ENCODE assay signal across 12 mouse cellular contexts in genomic region chr7:110981036-110981435, GRCm38 (mm10). TPM values are rescaled to one million over a fixed set of nuclear protein-coding genes. Genes with fewer than 3 reads are reported as not detected.
DNase-seq lines count a peak whose midpoint lies in the region; ATAC-seq lines count a peak whose summit lies in the region.
"Had no signal": no experiment of that assay in that cellular context is flagged by ENCODE, and none has a peak within 500 bp of the region (broad histone marks: within the 10 kb centered on the region; RNA-seq: fewer than 3 reads in every experiment).

No protein-coding gene starts in this region.

- peaks cover 43% of the 10 kb centered on the region for H3K36me3 ChIP-seq in megakaryocyte, embryonic 14.5 days (replicated peaks; ENCODE audit: low read length)
- H3K36me3 ChIP-seq in intestine, embryonic 16.5 days (ENCODE audit: control insufficient read depth, insufficient read depth, low read length) = no peaks in the 10 kb centered on the region

- peak overlapping the region; percentile 91 for H3K4me3 ChIP-seq in megakaryocyte, embryonic 14.5 days (replicated peaks)
- peak overlapping the region; percentile 45 for H3K4me3 ChIP-seq in intestine, embryonic 16.5 days (ENCODE audit: low read length)
- H3K4me3 ChIP-seq: erythroblast, embryonic 14.5 days had no signal

- peak overlapping the region; percentile 59 for H3K9ac ChIP-seq in intestine, embryonic 16.5 days (ENCODE audit: low read depth, low read length)
- H3K9ac ChIP-seq: hindbrain, embryonic 14.5 days had no signal

- no peak for ATAC-seq in megakaryocyte, adult 5-6 weeks (ENCODE audit: poor library complexity, severe bottlenecking)
- ATAC-seq in intestine, embryonic 16.5 days = peak; percentile 41
- ATAC-seq in erythroblast, adult 5-6 weeks (replicated peaks; ENCODE audit: low FRiP score, poor library complexity, severe bottlenecking) = no peak

- DNase-seq in gastrocnemius, postnatal 14 days = peak; percentile 9
- no peak for DNase-seq in gastrocnemius, postnatal 36 days
- DNase-seq in naive thymus-derived CD4-positive, alpha-beta T cell, adult 2 months (ENCODE audit: low read depth) = peak; percentile 34
- no peak for DNase-seq in frontal cortex, postnatal 36 days (ENCODE audit: low spot score in 2 of 2)
- DNase-seq: left cerebral cortex, postnatal 4 days; right cerebral cortex, postnatal 4 days had no signal

- H3K27me3 ChIP-seq in megakaryocyte, embryonic 14.5 days (replicated peaks) = no peaks in the 10 kb centered on the region
- H3K27me3 ChIP-seq in intestine, embryonic 16.5 days (replicated peaks; ENCODE audit: control insufficient read depth, insufficient read depth, low read length) = no peaks in the 10 kb centered on the region

- 39% methylated on average over 8 of the region's 8 CpGs for WGBS in intestine, embryonic 16.5 days

- H3K27ac ChIP-seq in intestine, embryonic 16.5 days (ENCODE audit: low read length) = peak overlapping the region; percentile 94
- H3K27ac ChIP-seq: hindbrain, embryonic 14.5 days had no signal

- H3K4me1 ChIP-seq in megakaryocyte, embryonic 14.5 days = peaks cover 98% of the 10 kb centered on the region
- peaks cover 18% of the 10 kb centered on the region for H3K4me1 ChIP-seq in intestine, embryonic 16.5 days (ENCODE audit: control insufficient read depth, insufficient read depth, low read length)

- intact Hi-C loops in gastrocnemius, postnatal 14 days (cut with DNase I; ENCODE audit: low total_unique reads) = no loop called here
- intact Hi-C loops in gastrocnemius, postnatal 36 days (cut with DNase I) = no loop called here

- H3K9me3 ChIP-seq in megakaryocyte, embryonic 14.5 days = no peaks in the 10 kb centered on the region
- H3K9me3 ChIP-seq in intestine, embryonic 16.5 days (ENCODE audit: control insufficient read depth, low read length) = no peaks in the 10 kb centered on the region

- H3K4me2 ChIP-seq in intestine, embryonic 16.5 days (ENCODE audit: low read depth, low read length) = peak overlapping the region; percentile 46
- H3K4me2 ChIP-seq: hindbrain, embryonic 14.5 days had no signal

RNA-seq across cellular contexts. Expression of gene Mrvi1, which starts 1.2 kb away (rescaled TPM):
- total RNA-seq in gastrocnemius, postnatal 14 days (2021) = 10 to 100 TPM in 1 of 2 experiments, 1 to 10 TPM in 1; 6.3 to 10.1 TPM
- total RNA-seq in gastrocnemius, postnatal 36 days (2021) = 1 to 10 TPM; 6.0 to 6.5 TPM
- polyA plus RNA-seq in megakaryocyte, embryonic 14.5 days (2012; ENCODE audit: insufficient read depth, low replicate concordance) = 142 and 149 TPM in 2 replicates
- total RNA-seq in megakaryocyte, adult 5-6 weeks (2015) = 0.02 and 0.32 TPM in 2 replicates
- total RNA-seq in megakaryocyte, adult 5-6 weeks (2017) = 0.04 TPM in 1 of 2 replicates, not detected in the other
- 12.0 and 13.0 TPM in 2 replicates for polyA plus RNA-seq in intestine, embryonic 16.5 days (2015; fragmentation: Nextera tagmentation; extraction: Ambion mirVana)
- total RNA-seq in erythroblast, adult 5-6 weeks (2015; ENCODE audit: low replicate concordance) = 1.0 and 1.7 TPM in 2 replicates
- 0.14 and 1.1 TPM in 2 replicates for total RNA-seq in erythroblast, adult 5-6 weeks (2017; ENCODE audit: low replicate concordance)

RNA-seq across cellular contexts. Expression of gene Ctr9, which starts 47.7 kb away (rescaled TPM):
- 10 to 100 TPM; 15.5 to 16.9 TPM for total RNA-seq in gastrocnemius, postnatal 14 days (2021)
- total RNA-seq in gastrocnemius, postnatal 36 days (2021) = 10 to 100 TPM; 12.6 to 12.9 TPM
- polyA plus RNA-seq in megakaryocyte, embryonic 14.5 days (2012; ENCODE audit: insufficient read depth, low replicate concordance) = 1.0 and 10.6 TPM in 2 replicates
- total RNA-seq in megakaryocyte, adult 5-6 weeks (2015) = 14.7 and 33.9 TPM in 2 replicates
- 47.0 and 48.3 TPM in 2 replicates for total RNA-seq in megakaryocyte, adult 5-6 weeks (2017)
- polyA plus RNA-seq in intestine, embryonic 16.5 days (2015; fragmentation: Nextera tagmentation; extraction: Ambion mirVana) = 45.1 and 48.7 TPM in 2 replicates
- 12.7 and 17.8 TPM in 2 replicates for total RNA-seq in erythroblast, adult 5-6 weeks (2015; ENCODE audit: low replicate concordance)
- 18.9 and 33.3 TPM in 2 replicates for total RNA-seq in erythroblast, adult 5-6 weeks (2017; ENCODE audit: low replicate concordance)

Comparison
In these comparisons a context has a peak if more than half of its experiments do, and no peak if none do; other contexts are left out.
1. DNase-seq: peak in gastrocnemius, postnatal 14 days (single experiment) and naive thymus-derived CD4-positive, alpha-beta T cell, adult 2 months (single experiment); none in gastrocnemius, postnatal 36 days (0 of 2) and frontal cortex, postnatal 36 days (0 of 2).